Mouse (Mus musculus) MEL (cell line): ENCODE measurements around the gene Fgd3.
A peak's percentile ranks its signal among the peaks of the same experiment; 100 is the strongest.

ENCODE experiments used
- CHD2 ChIP-seq: IDR thresholded peaks from 2 replicates; pipeline ENCODE4 v1.6.1; 2011; ENCODE audit warnings: low read length, improper control_type of control experiment
- CTCF ChIP-seq, 3 experiments: IDR thresholded peaks in 2 of 3; conservative IDR thresholded peaks in 1 of 3; 2 replicates each; pipeline ENCODE4 v1.5.1; 2011 to 2012; ENCODE audit warnings: low read length in 3 of 3, low read depth in 2 of 3, mild to moderate bottlenecking in 2 of 3, improper control_type of control experiment in 1 of 3, inconsistent platforms in 1 of 3, mixed read lengths in 1 of 3, moderate library complexity in 1 of 3; ENCODE audit not compliant: control insufficient read depth in 1 of 3, insufficient read depth in 1 of 3, poor library complexity in 1 of 3, severe bottlenecking in 1 of 3
- ELF1 ChIP-seq: IDR thresholded peaks from 2 replicates; pipeline ENCODE4 v1.6.1; 2014; ENCODE audit warnings: low read depth, mild to moderate bottlenecking, inconsistent platforms, low read length, improper control_type of control experiment, moderate library complexity
- EP300 ChIP-seq, 2 experiments: IDR thresholded peaks; 2 replicates each; pipeline ENCODE4 v1.6.1; 2011; ENCODE audit warnings: improper control_type of control experiment in 2 of 2, low read length in 2 of 2, low read depth in 1 of 2, mild to moderate bottlenecking in 1 of 2
- HCFC1 ChIP-seq: IDR thresholded peaks from 2 replicates; pipeline ENCODE4 v1.6.1; 2012; ENCODE audit warnings: low read depth, mild to moderate bottlenecking, inconsistent platforms, low read length, improper control_type of control experiment, moderate library complexity
- POLR2A ChIP-seq, 2 experiments: IDR thresholded peaks; 2 replicates each; pipeline ENCODE4 v1.6.1; 2011 to 2012; ENCODE audit warnings: low read length in 2 of 2, mild to moderate bottlenecking in 2 of 2, control low read depth in 1 of 2, improper control_type of control experiment in 1 of 2, low read depth in 1 of 2, moderate library complexity in 1 of 2; ENCODE audit not compliant: control insufficient read depth in 1 of 2, insufficient read depth in 1 of 2, poor library complexity in 1 of 2
- POLR2AphosphoS5 ChIP-seq: IDR thresholded peaks from 2 replicates; pipeline ENCODE4 v1.6.1; 2012; ENCODE audit warnings: low read depth, borderline replicate concordance, mild to moderate bottlenecking, inconsistent platforms, low read length, moderate library complexity, mixed read lengths
- SIN3A ChIP-seq: IDR thresholded peaks from 2 replicates; pipeline ENCODE4 v1.6.1; 2012; ENCODE audit warnings: low read length, improper control_type of control experiment, inconsistent platforms

DNA sequence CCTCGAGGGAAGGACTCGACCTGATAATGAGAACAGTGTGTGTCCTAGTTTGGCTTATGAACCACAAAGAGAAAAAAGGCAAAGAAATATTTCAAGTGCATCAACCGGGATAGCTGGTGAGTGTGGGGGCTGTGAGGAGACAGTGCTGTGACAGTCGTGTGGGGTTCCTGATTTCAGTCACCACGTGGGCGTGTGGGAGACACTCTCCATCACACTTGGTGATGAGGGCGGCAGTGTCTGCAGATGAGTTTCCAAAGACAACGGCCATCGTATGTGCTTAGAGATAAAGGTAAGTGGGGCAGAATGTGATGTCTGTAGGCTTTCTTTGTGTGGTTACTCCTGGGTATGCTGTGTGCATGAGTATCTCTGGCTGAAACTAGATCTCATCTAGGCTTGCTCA, 36.4 kb downstream of the Fgd3 start:
- TF ChIP-seq POLR2AphosphoS5: no peak
- TF ChIP-seq CTCF (IDR thresholded peaks at IDR 0.05 in 2 of 3, conservative IDR thresholded peaks at IDR 0.05 in 1 of 3; ENCODE audit: control insufficient read depth in 1 of 3, insufficient read depth in 1 of 3, low read depth in 2 of 3, low read length in 3 of 3, poor library complexity in 1 of 3, severe bottlenecking in 1 of 3): no peak
- TF ChIP-seq CHD2: no peak
- no peak for TF ChIP-seq SIN3A
- TF ChIP-seq POLR2A (IDR thresholded peaks at IDR 0.05; ENCODE audit: control insufficient read depth in 1 of 2, insufficient read depth in 1 of 2, low read depth in 1 of 2, low read length in 2 of 2, poor library complexity in 1 of 2): no peak
- peak in 1 of 2 experiments; percentile 37; a peak in 1 of 4 replicates for TF ChIP-seq EP300 (IDR thresholded peaks at IDR 0.05; ENCODE audit: low read depth in 1 of 2, low read length in 2 of 2)
- TF ChIP-seq ELF1: no peak
- no peak for TF ChIP-seq HCFC1
